Mouse (Mus musculus) adipocyte (in vitro differentiated cells): ENCODE data around the gene Elmod3.

Source experiments
- DNase-seq: peaks from one replicate; pipeline ENCODE4 v3.0.0-alpha.2; 2016; ENCODE audit warnings: low spot score

The Elmod3 gene

DNA sequence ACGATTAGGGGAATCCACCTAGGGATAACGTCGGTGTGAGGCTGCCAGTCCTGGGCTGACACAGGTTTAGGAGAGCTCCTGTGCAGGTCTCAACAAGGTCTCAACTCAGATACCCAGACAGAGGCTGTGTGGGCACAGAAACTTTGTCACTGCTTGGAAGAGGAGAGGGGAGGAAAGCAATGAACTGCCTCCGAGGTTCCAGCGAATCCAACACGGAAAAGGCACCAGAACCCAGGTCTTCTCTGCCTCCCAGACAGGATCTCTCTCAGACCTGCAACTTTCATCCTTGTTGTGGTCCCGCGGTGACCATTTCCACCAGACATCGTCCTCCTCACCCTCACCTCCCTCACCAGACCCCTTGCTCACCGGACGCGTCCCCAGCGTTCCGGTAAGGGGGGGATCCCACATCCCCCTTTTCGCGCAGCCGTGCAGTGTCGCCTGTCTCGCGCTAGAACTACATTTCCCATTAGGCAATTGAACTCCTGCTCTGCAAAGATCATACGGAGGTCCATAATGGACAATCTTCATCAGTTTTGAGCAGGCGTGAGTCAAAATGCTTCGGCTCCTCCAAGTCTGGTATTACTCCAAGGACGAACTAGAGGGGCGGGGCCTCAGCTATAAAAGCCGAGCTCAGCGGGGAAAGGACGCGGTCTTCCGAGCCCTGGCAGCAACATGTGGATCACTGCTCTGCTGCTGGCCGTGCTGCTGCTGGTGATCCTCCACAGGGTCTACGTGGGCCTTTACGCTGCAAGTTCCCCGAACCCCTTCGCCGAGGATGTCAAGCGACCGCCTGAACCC lies at the start of gene Elmod3, which contains the start of gene Retsat:
Elmod3 (minus strand) TSS at position 458 of the 798 bp plus-strand sequence.
Retsat (plus strand) TSS at position 520 of the 798 bp plus-strand sequence.
- peak; percentile 99 for DNase-seq

DNA sequence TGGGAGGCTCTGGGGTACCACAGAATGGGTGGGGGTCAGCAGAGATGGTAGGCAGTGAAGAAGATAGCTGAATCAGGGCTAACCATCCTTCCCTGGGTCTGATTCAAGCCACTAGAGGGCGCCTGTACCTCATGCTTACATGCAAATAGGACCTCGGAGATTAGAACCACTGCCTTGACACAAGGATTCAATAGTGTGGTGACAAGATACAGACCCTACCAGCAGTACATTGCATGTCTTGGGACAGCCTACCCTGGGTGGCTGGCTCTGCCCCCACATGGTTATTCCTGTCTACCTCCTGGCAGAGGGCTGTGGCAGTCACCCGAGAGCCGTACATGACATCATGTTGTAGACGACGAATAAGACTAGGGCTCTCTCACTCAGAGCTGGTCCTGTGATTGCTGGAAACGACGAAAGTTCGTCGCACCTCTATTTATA lies 49.2 kb upstream of the Elmod3 start:
- peak; percentile 78 for DNase-seq

DNA sequence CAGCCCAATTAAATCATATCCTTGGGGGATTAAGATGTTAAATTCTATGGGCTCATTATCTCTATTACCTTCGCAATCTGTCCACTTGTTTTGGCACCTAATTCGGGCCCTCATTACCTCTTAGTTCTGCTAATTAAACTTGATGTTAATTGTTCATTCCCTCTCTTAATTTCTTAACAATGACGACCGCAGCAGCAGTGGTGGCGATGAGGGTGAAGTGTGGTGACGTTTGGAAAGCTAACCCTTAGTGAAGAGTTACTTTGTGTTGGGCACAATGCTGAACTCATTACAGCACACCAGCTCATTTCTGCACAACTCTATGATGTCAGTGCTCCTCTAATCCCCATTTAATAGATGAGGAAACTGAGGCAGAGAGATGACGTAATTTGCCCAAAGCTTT lies 47.2 kb upstream of the Elmod3 start:
- no peak for DNase-seq

DNA sequence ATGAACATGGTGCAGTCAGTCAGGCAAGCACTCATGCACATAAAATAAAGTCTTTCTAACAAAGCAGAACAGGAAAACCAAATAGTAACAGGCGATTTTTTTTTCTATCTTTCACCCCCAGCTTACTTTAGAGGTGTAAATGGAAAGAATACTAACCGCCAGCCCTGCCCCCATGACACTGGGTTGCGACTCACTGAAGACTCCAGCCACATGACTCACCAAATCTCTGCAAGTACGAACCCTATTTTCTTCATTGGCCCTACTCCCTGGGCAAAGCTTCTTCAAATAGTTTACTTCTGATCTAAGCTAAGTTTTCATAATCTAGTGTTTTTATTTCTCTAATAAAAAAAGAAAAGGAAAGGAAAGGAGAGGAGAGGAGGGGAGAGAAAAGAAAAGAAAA lies 46.4 kb upstream of the Elmod3 start:
- peak; percentile 69 for DNase-seq

DNA sequence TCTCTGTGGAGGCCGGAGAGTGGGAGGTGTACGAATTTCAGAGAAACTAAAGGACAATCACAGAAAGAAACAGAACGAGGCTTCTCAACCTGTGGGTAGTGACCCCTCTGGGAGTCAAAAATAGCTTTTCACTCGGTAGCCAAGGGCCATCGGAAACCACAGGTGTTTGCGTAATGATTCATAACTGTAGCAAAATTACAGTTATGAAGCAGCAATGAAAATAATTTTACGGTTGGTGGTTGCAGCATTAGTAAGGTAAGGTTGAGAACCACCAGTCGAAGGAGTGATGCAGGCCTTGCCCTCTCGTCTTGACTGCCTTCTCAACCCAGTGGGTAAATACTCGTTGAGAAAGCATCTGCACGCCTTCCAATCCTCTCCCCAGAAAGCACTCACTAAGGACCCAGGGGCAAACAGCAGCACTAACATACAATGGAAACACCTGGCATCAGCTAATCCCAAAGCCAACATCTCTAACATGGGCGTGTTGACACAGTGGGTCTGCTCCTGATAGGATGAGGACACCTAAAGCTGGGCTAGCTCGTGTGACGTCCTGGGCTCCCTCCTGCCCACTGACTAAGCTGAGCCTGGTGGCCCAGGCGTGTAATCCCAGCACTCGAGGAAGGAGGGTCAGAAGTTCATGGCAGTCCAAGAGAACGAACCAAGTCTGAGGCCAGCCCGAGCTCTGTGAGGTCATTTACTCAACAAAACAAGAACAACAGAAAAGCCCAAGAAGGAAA lies 43.2 kb upstream of the Elmod3 start:
- DNase-seq, result no peak

DNA sequence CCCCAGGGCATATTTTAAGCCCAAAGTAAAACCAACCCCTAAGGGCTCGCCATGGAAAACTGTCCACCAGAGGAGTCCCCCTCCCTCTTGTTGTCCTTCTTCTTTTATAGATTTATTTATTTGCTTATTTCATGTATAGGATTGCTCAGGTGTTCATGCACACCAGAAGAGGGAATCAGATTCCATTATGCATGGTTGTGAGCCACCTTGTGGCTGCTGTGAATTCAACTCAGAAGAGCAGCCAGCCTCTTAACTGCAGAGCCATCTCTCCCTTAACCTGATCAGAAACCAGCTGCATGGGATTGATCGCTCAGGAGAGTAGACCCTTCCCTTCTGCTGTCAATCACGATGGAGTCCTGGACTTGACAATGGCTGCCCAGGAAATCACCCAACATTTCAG lies 38.7 kb upstream of the Elmod3 start:
- no peak for DNase-seq

DNA sequence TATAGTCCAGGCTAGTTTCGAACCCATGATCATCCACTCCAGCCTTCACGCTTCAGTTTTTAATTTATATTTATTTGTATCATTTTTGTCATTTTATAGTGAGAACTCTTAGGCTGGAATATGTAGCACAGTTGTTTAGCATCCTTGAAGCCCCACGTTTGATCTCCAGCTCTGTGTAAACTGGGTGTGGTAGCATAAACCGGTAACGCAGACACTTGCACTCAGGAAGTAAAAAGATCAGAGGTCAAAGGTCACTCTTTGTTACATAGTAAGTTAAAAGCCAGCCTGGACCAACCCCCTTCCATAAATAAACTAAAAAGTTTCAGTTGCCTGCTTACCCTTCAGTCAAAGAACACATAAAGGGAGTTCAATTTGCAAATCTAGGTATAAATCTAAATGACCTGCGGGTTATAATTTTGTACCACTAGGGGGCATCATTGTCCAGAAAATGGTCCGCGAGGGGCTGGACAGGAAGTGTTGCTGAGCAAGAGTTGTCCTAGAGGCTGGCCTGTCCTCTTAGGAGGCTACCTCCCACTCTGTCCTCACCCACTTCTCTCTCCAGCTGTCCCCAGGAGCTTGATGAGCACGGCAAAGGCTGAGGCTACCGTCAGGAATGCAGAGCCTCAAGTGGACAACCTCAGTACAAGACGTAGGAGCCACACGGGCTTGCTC lies 37.7 kb upstream of the Elmod3 start:
- DNase-seq, result peak; percentile 82

DNA sequence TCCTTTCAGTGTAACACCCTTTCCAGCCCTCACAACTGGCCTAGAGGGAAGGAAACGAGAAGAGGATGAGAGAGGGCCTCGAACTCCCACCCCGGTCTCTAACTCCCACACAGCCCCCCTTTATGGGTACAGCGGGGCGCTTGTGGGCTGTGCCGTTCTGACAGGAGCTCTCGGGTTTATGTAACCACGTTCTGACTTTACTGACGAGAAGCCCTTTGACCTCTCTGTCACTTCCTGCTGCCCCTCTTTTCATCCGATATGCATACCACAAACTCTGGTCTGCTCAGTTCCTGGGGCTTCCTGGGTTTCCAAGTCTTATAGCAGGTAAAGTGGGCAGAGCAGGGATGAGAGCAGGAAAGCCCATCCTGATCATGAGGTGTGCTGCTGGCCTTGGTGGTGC lies 36.1 kb upstream of the Elmod3 start:
- no peak for DNase-seq

DNA sequence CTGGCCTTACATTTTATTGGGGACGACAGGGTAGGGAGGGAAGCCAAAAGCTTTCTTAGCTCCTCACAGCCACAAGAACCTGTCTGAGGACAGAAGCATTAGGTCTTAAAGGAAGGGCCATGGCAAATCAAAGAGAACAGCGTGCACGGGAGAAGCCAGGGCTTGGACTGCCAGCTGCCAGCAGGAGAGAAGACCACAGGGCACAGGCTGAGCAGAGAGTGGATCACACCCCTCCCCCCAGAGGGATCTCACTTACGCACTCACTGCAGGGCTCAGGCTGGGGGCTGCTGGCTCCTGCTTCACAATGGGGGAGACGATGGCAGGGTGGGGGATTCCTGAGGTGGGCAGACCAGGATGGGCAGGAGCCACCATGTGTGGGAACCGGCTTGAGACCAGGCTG lies 33.5 kb upstream of the Elmod3 start:
- no peak for DNase-seq

DNA sequence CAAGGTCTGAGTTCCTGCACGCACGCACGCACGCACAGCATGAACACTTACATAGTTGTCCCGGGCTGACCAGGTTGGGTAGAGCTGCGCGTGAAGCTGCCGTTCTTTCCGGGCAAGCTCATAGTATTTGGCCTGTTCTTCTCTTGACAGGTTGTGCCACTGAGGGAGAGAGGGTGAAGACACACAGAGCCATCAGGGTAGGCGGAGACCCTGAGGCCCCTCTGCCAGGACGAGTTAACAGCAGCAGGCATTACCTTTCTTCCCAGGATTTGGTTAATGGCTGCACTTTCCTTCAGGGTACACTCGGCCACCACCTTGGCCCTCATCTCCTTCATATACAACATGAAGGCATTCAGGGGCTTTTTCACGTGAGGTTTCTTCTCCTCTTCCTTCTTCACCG lies 32.7 kb upstream of the Elmod3 start:
- no peak for DNase-seq

DNA sequence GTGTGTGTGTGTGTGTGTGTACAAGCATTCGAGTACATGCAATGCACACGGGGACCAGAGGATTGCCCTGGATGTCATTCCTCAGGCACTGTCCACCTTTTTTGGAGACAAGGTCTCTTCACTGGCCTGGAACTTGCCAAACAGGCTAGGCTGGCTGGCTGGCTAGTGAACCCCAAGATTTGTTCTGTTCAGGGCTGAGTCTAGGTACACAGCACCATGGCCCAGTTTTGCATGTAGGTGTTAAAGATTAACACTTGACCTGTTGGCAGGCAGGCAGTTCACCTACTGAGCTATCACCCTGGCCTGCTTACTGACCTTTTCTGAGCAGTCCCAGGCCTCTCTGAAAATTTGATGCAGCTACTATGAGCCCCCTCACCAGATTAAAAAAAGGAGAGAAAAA lies 32.2 kb upstream of the Elmod3 start:
- DNase-seq, result no peak

DNA sequence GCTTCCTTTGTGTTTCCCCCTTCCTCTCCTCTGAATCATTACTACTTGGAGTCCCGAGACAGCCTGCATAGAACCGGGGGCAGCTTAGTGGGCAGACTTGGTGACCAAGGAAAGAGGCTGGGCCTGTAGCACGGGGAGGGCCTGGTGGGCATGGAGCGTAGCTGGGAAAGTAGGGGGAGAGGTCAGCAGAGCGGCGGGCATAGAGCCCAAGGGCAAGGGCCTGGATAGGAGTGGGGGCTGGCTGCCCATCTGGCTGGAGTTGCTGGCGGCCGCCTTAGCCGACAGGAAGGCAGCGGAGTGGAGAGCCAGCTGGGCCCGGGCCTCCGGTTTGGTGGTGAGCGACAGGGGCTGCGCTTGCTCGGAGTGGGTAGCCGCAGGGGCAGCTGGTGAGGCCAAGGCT lies 29.1 kb upstream of the Elmod3 start:
- no peak for DNase-seq

DNA sequence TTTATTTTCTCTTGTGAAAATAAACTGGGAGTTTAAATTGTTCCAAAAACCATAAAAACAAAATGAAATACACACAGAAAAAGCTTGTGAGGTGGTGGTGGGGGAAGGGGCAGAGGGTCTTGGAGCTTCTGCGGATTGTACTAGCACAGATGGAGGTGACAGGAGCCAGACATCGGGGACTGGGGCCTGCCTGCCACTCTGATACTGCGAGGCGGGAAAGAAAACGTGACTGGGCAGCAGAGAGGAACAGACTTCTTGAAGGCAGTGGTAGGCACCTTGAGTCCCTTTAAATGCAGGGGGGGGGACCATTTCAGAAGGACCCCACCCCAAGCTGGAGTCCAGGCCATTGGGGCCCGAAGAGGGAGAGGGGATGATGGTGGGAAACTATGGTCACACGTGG lies 28.2 kb upstream of the Elmod3 start:
- no peak for DNase-seq

DNA sequence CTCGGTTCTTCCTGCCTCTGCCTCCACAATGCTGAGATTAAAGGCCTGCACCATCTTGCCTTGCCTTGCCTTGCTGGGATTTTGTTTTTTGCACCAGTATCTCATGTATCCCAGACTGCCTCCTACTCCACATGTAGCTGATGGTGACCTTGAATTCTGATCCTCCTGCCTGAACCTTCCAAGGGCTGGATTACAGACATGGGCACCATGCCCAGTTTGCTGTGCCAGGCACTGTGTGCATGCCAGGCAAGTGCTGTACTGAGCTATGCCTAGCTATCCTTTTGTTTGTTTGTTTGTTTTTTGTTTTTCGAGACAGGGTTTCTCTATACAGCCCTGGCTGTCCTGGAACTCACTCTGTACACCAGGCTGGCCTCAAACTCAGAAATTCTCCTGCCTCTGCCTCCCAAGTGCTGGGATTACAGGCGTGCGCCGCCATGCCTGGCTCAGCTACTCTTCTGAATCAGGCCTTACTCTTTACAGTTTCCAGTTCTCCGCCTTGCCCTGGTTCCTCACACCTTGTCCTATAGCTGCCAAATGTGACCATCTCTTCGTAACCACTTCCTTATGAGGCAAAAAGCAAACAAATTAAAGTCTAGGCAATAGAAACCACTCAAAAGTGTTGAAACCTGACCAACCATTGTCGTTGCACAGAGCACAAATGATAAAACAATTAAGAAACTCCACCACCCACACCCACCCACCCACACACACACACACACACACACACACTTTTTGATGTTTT lies 25.6 kb upstream of the Elmod3 start:
- DNase-seq, result peak; percentile 71

DNA sequence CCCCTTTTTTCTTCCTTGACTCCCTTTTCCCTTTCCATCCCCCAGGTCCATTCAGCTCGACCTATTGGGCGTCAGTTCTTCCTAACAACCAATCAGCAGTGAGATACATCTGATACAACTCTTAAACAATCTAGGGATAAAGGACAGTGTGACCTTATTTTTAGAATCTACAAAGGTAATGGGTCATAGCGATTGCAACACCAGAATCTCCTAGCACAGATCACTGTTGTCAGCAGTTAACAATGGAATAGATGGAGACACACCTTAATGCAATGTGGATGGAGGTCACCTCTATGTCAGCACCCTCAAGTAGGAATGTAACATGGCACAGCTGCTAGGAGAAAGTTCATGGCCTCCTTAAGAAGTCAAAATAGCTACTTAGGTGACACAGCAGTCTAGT lies 24.7 kb upstream of the Elmod3 start:
- no peak for DNase-seq

DNA sequence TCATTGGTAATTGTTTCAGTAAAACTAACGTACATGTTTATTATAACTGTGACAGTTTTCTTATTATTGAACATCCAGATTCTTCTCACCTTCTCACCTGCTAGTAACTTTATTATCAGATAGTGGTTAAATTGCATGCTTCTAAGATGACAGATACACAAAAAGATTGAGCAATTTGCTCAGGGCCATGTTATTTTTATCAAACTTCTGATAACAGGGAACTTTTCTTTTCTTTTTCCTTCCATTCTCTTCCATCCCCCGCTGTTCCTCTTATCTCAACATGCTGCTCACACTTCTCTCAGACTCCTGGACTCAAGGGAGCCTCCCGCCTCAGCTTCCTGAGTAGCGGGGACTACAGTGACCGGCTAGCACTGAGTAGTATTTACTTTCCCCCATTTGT lies 22.7 kb upstream of the Elmod3 start:
- DNase-seq, result no peak

DNA sequence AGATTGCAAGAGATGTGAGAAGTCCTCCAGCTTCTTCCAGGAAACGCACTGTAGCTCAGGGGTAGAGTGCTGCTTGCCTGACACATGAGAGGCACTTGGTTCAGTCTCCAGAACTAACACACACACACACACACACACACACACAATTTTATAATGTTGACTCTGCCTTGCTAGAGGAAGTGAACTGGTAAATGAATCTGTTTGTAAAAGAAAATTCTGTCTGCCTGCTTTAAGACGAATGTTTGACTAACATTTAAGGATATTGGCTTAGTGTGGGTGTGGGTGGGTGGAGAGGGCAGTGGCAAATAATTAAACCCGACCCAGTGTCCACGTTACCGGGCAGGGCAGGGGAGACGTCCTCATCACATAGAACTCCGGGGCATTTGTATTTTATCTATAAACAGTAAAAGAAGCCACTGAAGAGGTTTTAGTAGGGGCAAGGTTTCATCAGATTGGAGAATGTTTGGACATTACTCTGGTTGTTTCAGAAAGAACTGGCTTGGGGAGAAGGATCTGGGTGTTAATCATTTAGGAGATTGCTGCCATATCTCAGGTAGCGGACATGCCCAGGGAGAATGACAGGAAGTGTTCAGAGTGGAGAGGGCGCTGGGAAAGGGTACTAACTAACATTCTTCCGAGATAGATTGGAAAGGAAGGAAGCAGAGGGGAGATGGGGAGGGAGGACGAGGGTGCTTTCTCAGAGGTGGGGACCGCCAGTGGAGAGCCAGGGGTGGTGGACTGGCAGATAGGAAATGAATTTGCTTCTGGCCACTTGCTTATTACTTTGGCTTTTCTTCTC lies 21.7 kb upstream of the Elmod3 start:
- DNase-seq, result no peak

DNA sequence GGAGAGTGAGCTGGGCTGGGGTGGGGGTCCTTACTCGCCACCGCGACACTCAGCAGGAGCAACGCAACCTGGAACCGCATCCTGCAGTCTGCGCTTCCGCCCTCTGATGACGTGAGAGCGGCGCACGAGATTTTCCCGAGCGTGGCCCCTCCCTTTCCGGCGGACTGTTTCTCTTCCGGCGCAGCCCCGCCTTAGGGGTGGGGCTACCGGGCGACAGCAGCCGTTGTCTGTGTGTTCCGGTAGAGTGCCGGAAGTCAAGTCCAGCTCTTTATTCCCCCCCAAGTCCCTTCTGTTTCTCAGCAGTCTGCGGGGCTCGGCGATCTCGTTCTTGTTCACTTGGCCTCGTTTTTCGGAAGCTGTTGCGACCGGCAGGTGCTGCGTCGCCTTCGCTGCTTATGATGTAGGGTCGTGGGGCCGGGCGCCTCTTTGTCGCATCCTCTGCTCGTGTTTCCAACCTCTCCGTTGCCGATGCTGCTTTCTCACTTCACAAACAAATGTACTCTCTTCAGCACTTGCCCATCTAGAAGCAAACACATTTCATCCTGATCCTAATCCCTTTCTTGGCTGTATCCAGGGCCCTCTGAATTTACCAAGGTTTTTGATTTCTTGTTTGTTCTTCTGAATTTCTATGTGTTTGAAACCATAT lies 18.6 kb upstream of the Elmod3 start, which contains the start of gene Tgoln1:
Tgoln1 (minus strand) TSS at position 358 of the 646 bp plus-strand sequence.
- DNase-seq, result peak; percentile 96

DNA sequence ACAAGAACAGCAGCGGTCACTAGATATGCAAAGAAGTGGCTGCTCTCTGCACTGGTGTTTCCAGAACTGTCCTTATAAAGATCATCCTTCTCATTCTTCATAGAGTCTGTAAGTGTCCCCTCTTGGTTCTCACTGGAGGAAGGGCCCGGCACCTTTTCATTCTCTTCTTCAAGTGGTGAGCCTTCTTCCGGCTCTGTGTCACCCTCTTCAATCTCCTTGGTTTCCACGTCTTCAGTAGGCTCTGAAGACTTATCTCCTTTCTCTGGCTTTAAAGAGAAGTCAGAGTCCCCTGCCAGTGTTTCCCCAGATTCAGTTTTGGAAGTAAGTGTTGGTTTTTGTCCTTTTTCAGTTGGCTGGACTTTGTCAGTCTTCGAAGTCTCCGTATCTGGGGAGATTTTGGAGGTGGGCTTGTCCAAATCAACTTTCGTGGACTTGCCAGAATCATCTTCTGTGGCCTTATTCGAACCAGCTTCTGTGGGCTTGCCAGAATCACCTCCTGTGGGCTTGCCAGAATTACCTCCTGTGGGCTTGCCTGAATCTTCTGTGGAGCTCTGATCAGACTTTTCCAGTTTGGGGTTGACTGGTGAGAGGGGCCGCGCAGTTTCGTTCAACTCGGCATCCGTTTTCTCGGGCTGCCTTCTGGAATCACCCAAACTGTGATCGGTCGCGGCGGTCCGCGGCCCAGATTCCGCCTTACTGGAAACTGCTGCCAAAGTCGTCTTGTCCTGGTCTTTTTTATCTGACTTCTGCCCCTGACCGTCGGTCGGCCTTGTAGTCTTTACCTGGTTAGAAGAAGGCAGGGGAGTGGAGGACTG lies 17.6 kb upstream of the Elmod3 start:
- no peak for DNase-seq

DNA sequence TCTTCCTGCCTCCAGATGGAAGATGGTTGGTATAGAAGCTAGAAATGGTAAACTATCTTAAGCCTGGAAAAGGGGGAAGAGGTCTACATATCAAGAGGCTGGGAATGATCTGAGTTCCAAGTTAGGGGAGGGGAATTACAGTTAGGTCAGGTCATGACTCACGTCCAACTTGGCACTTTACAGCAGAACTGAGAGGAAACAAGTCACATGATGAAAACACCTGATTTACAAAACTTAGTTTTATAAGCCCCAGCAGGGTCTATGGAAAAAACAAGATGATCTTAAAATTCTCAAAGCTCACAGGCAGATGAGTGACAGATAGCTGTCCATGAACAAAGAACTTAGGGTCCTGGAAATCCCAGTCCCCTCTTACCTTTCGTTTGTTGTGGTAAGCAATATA lies 16.9 kb upstream of the Elmod3 start:
- DNase-seq, result peak; percentile 72
